Mouse (Mus musculus): ENCODE data around the gene Cnbd2.
"Not testable (repeated sequence)": the region's sequence is repeated elsewhere in the genome, so short reads cannot be mapped to it uniquely, and the experiment has no call there.

GRCm38 (mm10) chr2:156411348-156411747 is 99.2 kb downstream of the Cnbd2 start:
- TF ChIP-seq CTCF (IDR thresholded peaks at IDR 0.05; ENCODE audit: low read depth, low read length); POLR2A (IDR thresholded peaks at IDR 0.05; ENCODE audit: insufficient read depth, low read length): not testable (repeated sequence)

Measured in ES-Bruce4 (cell line).